Mouse (Mus musculus): Measurements from ENCODE around the gene Nt5e. TPM values are rescaled to one million over a fixed set of nuclear protein-coding genes. Genes with fewer than 3 reads are reported as not detected.
A peak's percentile ranks its signal among the peaks of the same experiment; 100 is the strongest.

The Nt5e gene
- total and polyA plus RNA-seq, 3 experiments: 0.08 to 3.1 (median 0.34) TPM

GRCm38 (mm10) chr9:88330316-88330715, 3.3 kb downstream of the Nt5e start:
- H3K27ac ChIP-seq (ENCODE audit: insufficient read depth, low read depth): no peak overlapping the region
- peaks cover 4% of the 10 kb centered on the region for H3K9me3 ChIP-seq (replicated peaks; ENCODE audit: low read length)
- dilution Hi-C loops (cut with MboI; ENCODE audit: extremely low pct_ligation_motif_present, extremely low pct_unique_long_range_greater_than_20kb, low sequenced_read_pairs) (no loop called here), in situ Hi-C loops (cut with MboI; ENCODE audit: low pct_ligation_motif_present, low pct_unique_long_range_greater_than_20kb, low sequenced_read_pairs) (no loop called here)
- DNase-seq (ENCODE audit: extremely low read depth): no peak
- peaks cover 5 to 52% of the 10 kb centered on the region in 2 experiments for H3K4me1 ChIP-seq (ENCODE audit: control insufficient read depth in 1 of 2, insufficient read depth in 2 of 2)
- H3K79me2 ChIP-seq (replicated peaks; ENCODE audit: control insufficient read depth, extremely low read depth, insufficient read depth, poor library complexity, severe bottlenecking): no peaks in the 10 kb centered on the region
- no peaks in the 10 kb centered on the region for H3K27me3 ChIP-seq (replicated peaks)
- no peak overlapping the region for H3K4me3 ChIP-seq (replicated peaks in 1 of 3; ENCODE audit: low read depth in 2 of 3, low read length in 2 of 3, poor library complexity in 1 of 3)
- TF ChIP-seq JUN (IDR thresholded peaks at IDR 0.05; ENCODE audit: insufficient read depth, low read depth, low read length) (no peak), TCF12 (IDR thresholded peaks at IDR 0.05; ENCODE audit: low read depth, low read length) (no peak), PAX5 (IDR thresholded peaks at IDR 0.05; ENCODE audit: low read length) (no peak)
- H3K36me3 ChIP-seq (replicated peaks in 1 of 2; ENCODE audit: control insufficient read depth in 1 of 2, insufficient read depth in 1 of 2, low read length in 1 of 2): no peaks in the 10 kb centered on the region
- H3K9ac ChIP-seq (ENCODE audit: insufficient read depth, low read depth): no peak overlapping the region
- no peak overlapping the region for H3K4me2 ChIP-seq (ENCODE audit: insufficient read depth, low read depth, poor library complexity, severe bottlenecking)

- Histone ChIP-seq H3K36me3 (replicated peaks in 1 of 2; ENCODE audit: control insufficient read depth in 1 of 2, insufficient read depth in 1 of 2, low read length in 1 of 2) (no peaks in the 10 kb centered on the region), H3K4me2 (ENCODE audit: insufficient read depth, low read depth, poor library complexity, severe bottlenecking) (peak overlapping the region; percentile 68), H3K9me3 (replicated peaks; ENCODE audit: low read length) (peaks cover 4% of the 10 kb centered on the region), H3K27me3 (replicated peaks) (no peaks in the 10 kb centered on the region), H3K4me3 (replicated peaks in 1 of 3; ENCODE audit: low read depth in 2 of 3, low read length in 2 of 3, poor library complexity in 1 of 3) (no peak overlapping the region), H3K9ac (ENCODE audit: insufficient read depth, low read depth) (no peak overlapping the region), H3K4me1 (ENCODE audit: control insufficient read depth in 1 of 2, insufficient read depth in 2 of 2) (peaks cover 5 to 52% of the 10 kb centered on the region in 2 experiments), H3K79me2 (replicated peaks; ENCODE audit: control insufficient read depth, extremely low read depth, insufficient read depth, poor library complexity, severe bottlenecking) (no peaks in the 10 kb centered on the region), H3K27ac (ENCODE audit: insufficient read depth, low read depth) (no peak overlapping the region)
- DNase-seq (ENCODE audit: extremely low read depth): peak; percentile 15
- TF ChIP-seq MAX (IDR thresholded peaks at IDR 0.05; ENCODE audit: low read length) (no peak), USF2 (conservative IDR thresholded peaks at IDR 0.05; ENCODE audit: low read depth, low read length) (no peak), TCF12 (IDR thresholded peaks at IDR 0.05; ENCODE audit: low read depth, low read length) (0 out of 2 replicates have a peak, but pooled peaks have one; percentile 23)
- in situ Hi-C loops (cut with MboI; ENCODE audit: low pct_ligation_motif_present, low pct_unique_long_range_greater_than_20kb, low sequenced_read_pairs) (no loop called here), dilution Hi-C loops (cut with MboI; ENCODE audit: extremely low pct_ligation_motif_present, extremely low pct_unique_long_range_greater_than_20kb, low sequenced_read_pairs) (no loop called here)
These were observed 5.5 kb downstream of the Nt5e start for GRCm38 (mm10) chr9:88332447-88332846.

DNA sequence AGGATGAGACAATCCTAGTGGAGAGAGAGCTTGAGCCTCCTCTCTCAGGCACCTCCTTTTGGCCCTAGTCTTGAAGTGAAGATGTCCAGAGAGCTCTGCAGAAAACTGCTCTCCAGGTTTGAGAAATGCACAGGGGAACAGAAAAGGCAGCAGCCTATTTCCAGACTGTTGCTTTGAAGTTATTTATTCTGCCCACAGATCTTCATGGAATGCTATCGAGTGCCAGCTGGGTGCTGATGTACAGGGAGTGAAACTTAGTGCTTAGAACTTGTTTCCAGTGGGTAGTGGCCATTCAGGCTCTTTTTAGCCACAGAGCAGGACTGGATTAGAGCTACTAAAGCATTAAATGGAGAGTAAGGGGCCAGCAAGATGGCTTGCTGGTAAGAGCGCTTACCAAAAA, 8.8 kb downstream of the Nt5e start:
- H3K79me2 ChIP-seq (replicated peaks; ENCODE audit: control insufficient read depth, extremely low read depth, insufficient read depth, poor library complexity, severe bottlenecking): no peaks in the 10 kb centered on the region

More for the DNA sequence above, 8.8 kb downstream of the Nt5e start:
- TF ChIP-seq GABPA (IDR thresholded peaks at IDR 0.05; ENCODE audit: insufficient replicate concordance, low read depth, low read length) (no peak), PAX5 (IDR thresholded peaks at IDR 0.05; ENCODE audit: low read length) (no peak), ZMIZ1 (IDR thresholded peaks at IDR 0.05; ENCODE audit: low read depth, low read length) (no peak), CHD2 (IDR thresholded peaks at IDR 0.05; ENCODE audit: low read length) (no peak), TBP (conservative IDR thresholded peaks at IDR 0.05; ENCODE audit: low read depth, low read length) (no peak), ZC3H11A (IDR thresholded peaks at IDR 0.05; ENCODE audit: low read depth, low read length) (no peak), MYC (IDR thresholded peaks at IDR 0.05; ENCODE audit: low read depth, low read length) (no peak), MAFK (IDR thresholded peaks at IDR 0.05; ENCODE audit: insufficient replicate concordance, low read length) (no peak), POLR2AphosphoS2 (IDR thresholded peaks at IDR 0.05; ENCODE audit: low read depth, low read length) (no peak), NELFE (IDR thresholded peaks at IDR 0.05; ENCODE audit: low read depth, low read length) (no peak), TCF12 (IDR thresholded peaks at IDR 0.05; ENCODE audit: low read depth, low read length) (no peak), RCOR1 (conservative IDR thresholded peaks at IDR 0.05; ENCODE audit: low read depth, low read length) (no peak), MEF2A (IDR thresholded peaks at IDR 0.05; ENCODE audit: borderline replicate concordance, low read depth, low read length) (no peak), ELF1 (IDR thresholded peaks at IDR 0.05; ENCODE audit: low read depth, low read length) (no peak), ETS1 (conservative IDR thresholded peaks at IDR 0.05; ENCODE audit: low read depth, low read length) (no peak)
- dilution Hi-C loops (cut with MboI; ENCODE audit: extremely low pct_ligation_motif_present, extremely low pct_unique_long_range_greater_than_20kb, low sequenced_read_pairs) (no loop called here), in situ Hi-C loops (cut with MboI; ENCODE audit: low pct_ligation_motif_present, low pct_unique_long_range_greater_than_20kb, low sequenced_read_pairs) (no loop called here)
- Histone ChIP-seq H3K4me2 (ENCODE audit: insufficient read depth, low read depth, poor library complexity, severe bottlenecking) (no peak overlapping the region), H3K27ac (ENCODE audit: insufficient read depth, low read depth) (no peak overlapping the region), H3K27me3 (replicated peaks) (no peaks in the 10 kb centered on the region), H3K36me3 (replicated peaks in 1 of 2; ENCODE audit: control insufficient read depth in 1 of 2, insufficient read depth in 1 of 2, low read length in 1 of 2) (no peaks in the 10 kb centered on the region), H3K9me3 (replicated peaks; ENCODE audit: low read length) (peaks cover 4% of the 10 kb centered on the region), H3K4me1 (ENCODE audit: control insufficient read depth in 1 of 2, insufficient read depth in 2 of 2) (peaks cover 5 to 36% of the 10 kb centered on the region in 2 experiments), H3K4me3 (replicated peaks in 1 of 3; ENCODE audit: low read depth in 2 of 3, low read length in 2 of 3, poor library complexity in 1 of 3) (no peak overlapping the region), H3K9ac (ENCODE audit: insufficient read depth, low read depth) (no peak overlapping the region)
- no peak for DNase-seq (ENCODE audit: extremely low read depth)
